Mouse (Mus musculus): ENCODE measurements at regions not wholly inside any gene's neighbourhood (a gene's known extent, or its start where the extent isn't known, plus 50 kb on each side); places are given as distances from the start of the nearest gene placed in this dataset.

DNA sequence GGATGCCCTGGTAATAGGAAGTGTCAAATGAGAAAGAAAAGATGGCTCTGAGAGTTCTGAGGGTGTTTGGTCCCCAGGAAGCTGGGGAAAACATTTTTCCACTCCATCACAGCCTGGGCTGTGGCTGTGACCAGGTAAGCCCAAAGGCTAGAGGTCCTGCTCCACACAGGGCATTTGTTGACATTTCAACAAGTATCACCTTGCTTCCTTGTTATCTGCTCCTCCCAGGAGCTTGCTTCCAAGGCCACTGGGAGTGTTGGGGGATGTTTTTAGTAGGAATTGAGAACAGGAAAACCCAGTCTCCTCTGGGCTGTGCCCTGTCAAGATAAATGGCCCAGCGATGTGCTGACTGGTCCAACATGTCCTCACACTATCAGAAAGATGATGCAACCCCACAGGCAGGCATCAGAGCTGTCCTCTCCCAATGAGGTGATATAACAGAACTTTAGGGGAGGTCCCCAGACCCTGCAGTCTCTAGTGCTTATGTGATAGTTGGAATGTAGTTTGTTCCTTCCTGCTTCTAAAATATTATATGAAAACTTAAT is 137.1 kb downstream of the Ets2 start:
- 29% methylated on average over 1 of the region's 1 CpGs for WGBS
- Histone ChIP-seq H3K9me3 (no peaks in the 10 kb centered on the region), H3K4me1 (peaks cover 22% of the 10 kb centered on the region), H3K36me3 (no peaks in the 10 kb centered on the region), H3K27ac (no peak overlapping the region), H3K4me2 (no peak overlapping the region), H3K9ac (no peak overlapping the region), H3K27me3 (no peaks in the 10 kb centered on the region), H3K4me3 (no peak overlapping the region)
- 0 out of 2 replicates have a peak, but pooled peaks have one; percentile 10 for ATAC-seq (ENCODE audit: borderline replicate concordance, extremely low read depth, low FRiP score, low TSS enrichment)

DNA sequence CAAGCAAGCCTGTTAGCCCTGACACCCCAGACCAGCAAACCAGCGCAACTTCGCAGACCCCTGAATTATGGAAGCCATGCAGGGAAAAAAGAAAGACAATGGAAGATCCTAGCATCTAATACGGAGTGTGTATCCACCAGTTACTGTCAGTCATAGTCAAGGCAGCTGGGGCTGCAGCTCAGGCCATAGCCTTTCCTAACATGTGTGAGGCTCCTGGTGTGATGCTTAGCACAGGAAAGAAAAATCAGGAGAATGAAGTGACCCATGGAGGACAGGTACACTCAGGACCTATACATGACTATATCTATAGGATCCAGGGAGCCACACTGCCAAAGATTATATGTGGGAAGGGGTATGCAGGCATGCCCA is 136.6 kb downstream of the Ets2 start:
- ATAC-seq (ENCODE audit: borderline replicate concordance, extremely low read depth, low FRiP score, low TSS enrichment) = no peak
- Histone ChIP-seq H3K9me3 (no peaks in the 10 kb centered on the region), H3K9ac (no peak overlapping the region), H3K4me3 (no peak overlapping the region), H3K4me1 (peaks cover 27% of the 10 kb centered on the region), H3K27ac (no peak overlapping the region), H3K36me3 (no peaks in the 10 kb centered on the region), H3K4me2 (no peak overlapping the region), H3K27me3 (no peaks in the 10 kb centered on the region)
- WGBS = 87% methylated on average over 3 of the region's 3 CpGs

DNA sequence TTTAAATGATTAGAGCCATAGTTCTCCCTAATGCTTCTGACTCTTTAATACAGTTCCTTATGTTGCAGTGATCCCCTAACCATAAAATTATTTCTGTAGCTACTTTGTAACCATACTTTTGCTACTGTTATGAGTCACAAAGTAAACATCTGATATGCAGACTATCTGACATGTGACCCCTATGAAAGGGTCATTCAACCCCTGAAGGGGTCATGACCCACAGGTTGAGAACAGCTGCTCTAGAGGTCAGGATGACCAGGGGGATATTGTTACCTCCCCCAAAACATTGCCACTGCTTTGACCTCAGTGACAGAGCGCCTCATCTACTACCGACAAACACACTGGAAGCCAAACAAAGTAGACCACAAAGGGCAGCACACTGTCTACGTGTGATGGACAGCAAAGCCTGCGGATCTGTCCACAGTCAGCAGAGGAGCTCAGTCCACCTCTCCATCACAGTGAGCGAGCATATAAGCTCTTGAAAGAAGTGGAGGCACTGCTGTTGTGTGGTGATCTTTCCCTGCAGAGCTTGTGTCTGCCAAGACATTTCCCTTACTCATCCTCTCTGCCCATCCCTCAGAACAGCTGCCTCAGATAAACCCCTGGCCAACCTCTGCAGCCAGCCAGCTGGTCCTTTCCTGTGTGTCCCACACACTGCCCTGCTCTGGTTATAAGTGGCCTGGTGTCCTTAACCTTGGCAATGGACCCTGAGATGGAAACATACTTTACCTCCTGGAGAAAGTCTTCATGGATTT is 136.0 kb downstream of the Ets2 start:
- Histone ChIP-seq H3K36me3 (no peaks in the 10 kb centered on the region), H3K27me3 (no peaks in the 10 kb centered on the region), H3K9me3 (no peaks in the 10 kb centered on the region), H3K4me2 (no peak overlapping the region), H3K4me1 (peaks cover 33% of the 10 kb centered on the region), H3K4me3 (no peak overlapping the region), H3K27ac (no peak overlapping the region), H3K9ac (no peak overlapping the region)
- no peak for ATAC-seq (ENCODE audit: borderline replicate concordance, extremely low read depth, low FRiP score, low TSS enrichment)
- 63% methylated on average over 5 of the region's 5 CpGs for WGBS

DNA sequence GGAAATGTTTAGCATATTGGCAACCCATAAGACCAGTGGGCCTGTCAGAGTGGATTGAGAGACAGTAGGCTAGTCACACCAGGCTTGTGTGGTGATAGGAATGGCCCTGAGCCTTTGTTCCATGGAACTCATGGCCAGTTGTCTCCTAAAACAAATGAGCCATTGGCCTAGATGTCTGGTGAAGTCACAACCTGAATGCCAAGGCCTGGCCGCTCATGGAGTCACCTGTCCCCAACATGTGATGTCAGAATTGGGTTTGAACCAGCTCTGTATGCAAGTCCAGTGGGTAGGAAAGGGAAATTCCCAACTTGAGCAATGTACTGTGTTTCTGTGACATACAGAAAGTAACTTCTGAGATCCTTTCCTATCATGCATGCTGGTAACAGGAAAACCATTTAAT is 134.1 kb downstream of the Ets2 start:
- no peaks in the 10 kb centered on the region for H3K36me3 ChIP-seq
- no peak overlapping the region for H3K27ac ChIP-seq
- peaks cover 51% of the 10 kb centered on the region for H3K4me1 ChIP-seq
- H3K27me3 ChIP-seq = no peaks in the 10 kb centered on the region
- no peak overlapping the region for H3K4me2 ChIP-seq
- no peak overlapping the region for H3K9ac ChIP-seq
- no peak for ATAC-seq (ENCODE audit: borderline replicate concordance, extremely low read depth, low FRiP score, low TSS enrichment)
- WGBS = 94% methylated on average over 1 of the region's 1 CpGs
- H3K9me3 ChIP-seq = no peaks in the 10 kb centered on the region
- no peak overlapping the region for H3K4me3 ChIP-seq

DNA sequence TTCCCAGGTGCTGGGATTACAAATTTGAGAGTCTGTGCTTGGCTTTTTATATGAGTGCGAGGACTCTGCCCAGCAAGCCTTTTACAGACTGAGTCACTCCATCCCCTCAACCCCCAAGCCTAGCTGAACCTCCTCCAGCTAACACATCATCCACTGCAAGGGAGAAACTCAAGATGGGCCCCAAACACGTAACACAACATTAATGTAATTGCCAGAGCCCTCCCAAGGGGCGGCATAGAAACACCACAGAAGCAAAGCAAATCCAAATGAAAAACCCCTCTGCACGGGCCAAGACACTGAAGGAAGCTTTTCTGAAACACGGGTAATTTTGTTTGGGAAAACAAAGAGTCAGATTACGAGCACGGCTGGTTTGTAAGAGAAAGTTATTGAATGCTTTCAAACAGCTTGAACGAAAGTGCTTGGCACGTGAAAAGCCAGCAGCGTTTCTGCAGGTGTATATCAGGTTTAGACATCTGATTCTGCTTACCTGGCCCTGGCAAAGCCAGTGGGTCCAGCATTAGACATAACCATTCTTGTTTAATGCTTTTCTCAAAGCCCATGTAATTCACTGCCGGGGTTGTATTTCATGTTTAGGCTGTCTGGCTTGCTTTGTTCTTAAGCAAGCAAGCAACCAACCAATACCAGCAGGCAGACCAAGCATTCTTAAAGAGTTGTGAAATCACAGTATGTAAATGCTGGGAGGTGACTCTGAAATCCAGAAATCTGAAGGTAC is 132.8 kb downstream of the Ets2 start:
- no peak for ATAC-seq (ENCODE audit: borderline replicate concordance, extremely low read depth, low FRiP score, low TSS enrichment)

DNA sequence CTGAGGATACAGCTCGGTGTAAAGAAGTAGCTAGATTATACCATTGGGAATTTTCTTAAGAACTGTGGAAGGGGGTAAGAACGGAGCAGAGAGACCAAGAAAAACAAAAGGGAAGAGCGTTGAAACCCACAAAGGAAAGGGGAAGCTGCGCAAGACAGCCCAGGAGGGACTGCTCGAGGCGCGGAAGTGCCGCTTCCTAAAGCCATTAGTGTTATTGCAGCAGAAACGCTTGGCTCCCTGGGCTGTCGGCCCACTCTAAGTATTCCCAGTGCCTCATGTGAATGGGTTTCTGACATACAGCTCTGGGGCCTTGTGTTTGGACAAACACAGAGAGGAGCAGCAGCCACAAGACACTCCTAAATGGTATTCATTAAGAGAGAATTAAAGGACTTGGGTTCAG is 131.6 kb downstream of the Ets2 start:
- Histone ChIP-seq H3K27me3 (no peaks in the 10 kb centered on the region), H3K9ac (no peak overlapping the region), H3K4me3 (no peak overlapping the region), H3K36me3 (no peaks in the 10 kb centered on the region), H3K4me2 (no peak overlapping the region), H3K4me1 (peaks cover 40% of the 10 kb centered on the region), H3K9me3 (no peaks in the 10 kb centered on the region), H3K27ac (peak overlapping the region; percentile 79)
- 57% methylated on average over 10 of the region's 10 CpGs for WGBS
- ATAC-seq (ENCODE audit: borderline replicate concordance, extremely low read depth, low FRiP score, low TSS enrichment) = no peak

More for the DNA sequence above, 132.8 kb downstream of the Ets2 start:
- Histone ChIP-seq H3K4me2 (no peak overlapping the region), H3K36me3 (no peaks in the 10 kb centered on the region), H3K9ac (no peak overlapping the region), H3K4me1 (peaks cover 51% of the 10 kb centered on the region), H3K4me3 (no peak overlapping the region), H3K27ac (peak overlapping the region; percentile 79), H3K9me3 (no peaks in the 10 kb centered on the region), H3K27me3 (no peaks in the 10 kb centered on the region)
- 39% methylated on average over 11 of the region's 11 CpGs for WGBS

DNA sequence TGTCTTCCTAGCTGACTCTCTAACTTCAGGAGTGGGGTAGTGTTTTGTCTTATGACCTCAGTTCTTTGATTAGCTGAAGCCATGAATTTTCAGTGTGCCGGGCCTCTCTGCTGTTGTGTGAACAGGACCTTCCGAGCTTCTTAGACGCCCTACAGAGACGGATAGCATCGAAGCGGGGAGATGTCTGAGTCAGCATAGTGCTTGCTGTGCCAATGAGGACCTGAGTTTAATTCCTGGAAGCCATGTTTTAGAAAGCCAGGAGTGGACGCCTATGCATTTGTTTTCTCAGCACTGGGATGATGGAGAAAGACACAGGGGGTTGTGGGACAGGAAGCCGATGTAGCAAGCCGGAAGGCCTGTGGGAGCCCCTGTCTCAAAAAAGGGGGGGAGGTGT is 130.5 kb downstream of the Ets2 start:
- no peaks in the 10 kb centered on the region for H3K36me3 ChIP-seq

DNA sequence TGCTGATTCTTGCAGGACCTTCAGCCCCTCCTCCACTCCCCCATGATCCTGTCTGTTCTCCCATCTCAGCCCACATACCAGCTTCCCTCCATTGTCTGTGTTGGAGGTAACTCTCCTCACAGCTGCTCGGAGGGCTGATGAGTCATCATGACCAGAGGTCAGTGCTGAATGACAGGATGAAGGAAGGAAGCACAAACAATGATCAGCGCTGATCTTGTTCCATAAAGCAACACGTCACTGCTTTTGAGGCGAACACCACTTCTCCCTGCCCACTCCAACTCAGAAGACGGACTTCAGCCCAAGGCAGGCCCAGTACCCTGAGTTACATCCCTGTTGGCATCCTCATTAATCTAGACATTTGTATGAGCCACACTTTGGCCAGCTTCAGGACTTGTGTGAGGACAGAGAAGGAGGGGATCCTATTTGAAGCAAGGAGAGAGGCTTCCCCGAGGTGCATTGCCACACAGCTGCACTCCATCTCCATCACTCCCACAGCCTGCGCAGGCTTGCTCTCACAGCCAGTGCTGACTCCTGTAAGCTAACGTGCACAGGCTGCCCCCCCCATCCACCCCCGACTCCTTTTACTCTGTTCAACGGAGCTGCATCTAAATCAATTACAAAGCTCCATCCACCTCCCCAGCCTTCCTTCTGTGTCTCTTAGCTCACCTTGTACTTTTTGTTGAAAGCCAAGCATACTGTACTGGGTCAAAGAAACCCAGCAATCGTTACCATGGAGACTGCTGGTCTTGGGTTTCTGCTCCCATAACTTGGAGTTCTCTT is 129.9 kb downstream of the Ets2 start:
- peak overlapping the region; percentile 12; the same call in 1 of the 2 replicates for H3K4me2 ChIP-seq
- no peak overlapping the region for H3K9ac ChIP-seq
- peak overlapping the region; percentile 79 for H3K27ac ChIP-seq
- peak; percentile 70 for ATAC-seq (ENCODE audit: borderline replicate concordance, extremely low read depth, low FRiP score, low TSS enrichment)
- no peaks in the 10 kb centered on the region for H3K36me3 ChIP-seq
- WGBS = 15% methylated on average over 11 of the region's 11 CpGs
- H3K27me3 ChIP-seq = no peaks in the 10 kb centered on the region
- no peaks in the 10 kb centered on the region for H3K9me3 ChIP-seq
- peaks cover 43% of the 10 kb centered on the region for H3K4me1 ChIP-seq
- no peak overlapping the region for H3K4me3 ChIP-seq

More for the DNA sequence above, 130.5 kb downstream of the Ets2 start:
- no peaks in the 10 kb centered on the region for H3K27me3 ChIP-seq
- H3K9me3 ChIP-seq = no peaks in the 10 kb centered on the region
- 0 out of 2 replicates have a peak overlapping the region, but pooled peaks have one; percentile 12 for H3K4me2 ChIP-seq
- H3K9ac ChIP-seq = no peak overlapping the region
- peak overlapping the region; percentile 79 for H3K27ac ChIP-seq
- WGBS = 25% methylated on average over 9 of the region's 9 CpGs
- 0 out of 2 replicates have a peak, but pooled peaks have one; percentile 7 for ATAC-seq (ENCODE audit: borderline replicate concordance, extremely low read depth, low FRiP score, low TSS enrichment)
- H3K4me3 ChIP-seq = no peak overlapping the region
- H3K4me1 ChIP-seq = peaks cover 41% of the 10 kb centered on the region

DNA sequence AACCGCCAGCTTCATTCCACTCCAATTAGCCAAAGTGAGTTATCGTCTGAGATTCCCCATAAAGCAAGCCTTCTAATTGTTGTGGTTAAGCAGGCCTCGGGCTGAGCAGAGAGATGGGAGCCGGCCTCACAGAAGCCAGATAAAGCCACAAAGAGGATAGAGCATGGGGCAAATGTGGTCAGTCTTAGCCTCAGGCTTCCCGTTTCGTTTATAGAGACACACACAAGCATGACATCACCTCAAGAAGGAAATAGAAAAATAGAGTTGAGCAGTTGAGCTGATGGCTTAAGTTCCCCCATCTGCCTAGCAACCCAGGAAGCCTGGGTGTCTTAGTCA is 125.5 kb downstream of the Ets2 start:
- H3K27ac ChIP-seq = no peak overlapping the region
- no peak overlapping the region for H3K9ac ChIP-seq
- H3K4me2 ChIP-seq = no peak overlapping the region
- H3K27me3 ChIP-seq = no peaks in the 10 kb centered on the region
- H3K36me3 ChIP-seq = no peaks in the 10 kb centered on the region
- ATAC-seq (ENCODE audit: borderline replicate concordance, extremely low read depth, low FRiP score, low TSS enrichment) = no peak
- H3K4me3 ChIP-seq = no peak overlapping the region
- H3K9me3 ChIP-seq = no peaks in the 10 kb centered on the region
- H3K4me1 ChIP-seq = peaks cover 45% of the 10 kb centered on the region
- WGBS = 69% methylated on average over 6 of the region's 6 CpGs

DNA sequence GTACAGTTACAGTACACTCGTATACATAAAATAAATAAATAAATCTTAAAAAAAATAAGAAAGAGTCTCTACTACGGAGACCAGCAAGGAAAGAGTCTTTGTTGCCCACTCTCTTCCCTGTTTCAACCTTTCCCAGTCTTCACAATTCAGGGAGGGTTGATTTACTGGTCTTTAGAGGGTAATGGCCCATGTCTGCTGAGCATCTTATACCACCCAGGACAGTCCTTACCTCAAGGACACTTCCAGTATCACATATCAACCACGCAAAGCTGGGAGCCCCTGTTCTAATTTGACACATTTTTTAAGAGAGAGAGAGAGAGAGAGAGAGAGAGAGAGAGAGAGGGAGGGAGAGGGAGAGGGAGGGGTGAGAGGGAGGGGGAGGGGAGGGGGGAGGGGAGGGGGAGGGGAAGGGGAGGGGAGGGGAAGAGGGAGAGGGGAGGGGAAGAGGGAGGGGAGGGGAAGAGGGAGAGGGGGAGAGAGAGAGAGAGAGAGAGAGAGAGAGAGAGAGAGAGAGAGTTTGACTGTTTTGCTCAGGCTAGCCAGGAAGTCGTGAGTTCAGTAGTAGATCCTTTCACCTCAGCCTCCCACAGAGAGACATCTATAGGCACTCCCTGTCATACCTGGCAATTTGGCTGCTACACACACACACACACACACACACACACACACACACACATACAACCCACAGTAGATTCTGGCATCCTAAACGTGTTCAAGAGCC is 125.0 kb downstream of the Ets2 start:
- H3K27ac ChIP-seq = no peak overlapping the region
- no peaks in the 10 kb centered on the region for H3K36me3 ChIP-seq
- WGBS = 71% methylated on average over 5 of the region's 5 CpGs
- no peak for ATAC-seq (ENCODE audit: borderline replicate concordance, extremely low read depth, low FRiP score, low TSS enrichment)
- no peaks in the 10 kb centered on the region for H3K27me3 ChIP-seq
- H3K9me3 ChIP-seq = no peaks in the 10 kb centered on the region
- no peak overlapping the region for H3K4me3 ChIP-seq
- H3K4me2 ChIP-seq = no peak overlapping the region
- peaks cover 40% of the 10 kb centered on the region for H3K4me1 ChIP-seq
- H3K9ac ChIP-seq = no peak overlapping the region

DNA sequence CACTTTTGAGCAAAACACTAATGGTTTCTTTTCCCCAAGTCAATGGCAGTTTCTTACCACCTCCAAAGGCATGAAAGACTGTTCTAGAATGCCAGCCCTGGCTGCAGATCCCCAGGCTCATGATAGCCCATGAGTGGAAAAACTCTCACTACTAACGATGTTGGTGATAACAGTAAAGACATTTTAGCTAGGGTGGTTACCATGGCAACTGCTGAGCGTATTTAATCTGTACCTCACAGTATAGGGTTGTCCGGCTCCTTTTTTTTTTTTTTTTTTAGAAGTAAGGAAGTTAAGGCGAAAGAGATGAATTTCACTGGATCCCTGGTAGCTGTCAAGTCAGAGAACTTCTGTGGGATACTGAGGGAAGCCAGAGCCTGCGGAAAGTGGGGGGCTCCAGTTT is 123.8 kb downstream of the Ets2 start:
- no peak overlapping the region for H3K9ac ChIP-seq
- no peak overlapping the region for H3K4me3 ChIP-seq
- H3K4me2 ChIP-seq = no peak overlapping the region
- no peaks in the 10 kb centered on the region for H3K9me3 ChIP-seq
- ATAC-seq (ENCODE audit: borderline replicate concordance, extremely low read depth, low FRiP score, low TSS enrichment) = peak; percentile 21; the same call in 1 of the 2 replicates
- no peaks in the 10 kb centered on the region for H3K27me3 ChIP-seq
- H3K4me1 ChIP-seq = peaks cover 33% of the 10 kb centered on the region
- H3K27ac ChIP-seq = peak overlapping the region; percentile 92
- H3K36me3 ChIP-seq = no peaks in the 10 kb centered on the region
- 14% methylated on average over 5 of the region's 5 CpGs for WGBS
